Mouse (Mus musculus): ENCODE measurements around the gene Slc35g1. TPM values are rescaled to one million over a fixed set of nuclear protein-coding genes. Genes with fewer than 3 reads are reported as not detected.

Slc35g1 gene
- polyA plus RNA-seq, 1 experiment from 2014 or later, result 8.9 TPM

GRCm38 (mm10) chr19:38429269-38429668 lies 33.5 kb downstream of the Slc35g1 start:
- Histone ChIP-seq H3K27ac (ENCODE audit: low read length) (no peak overlapping the region), H3K9me3 (ENCODE audit: control insufficient read depth, low read depth, low read length) (no peaks in the 10 kb centered on the region), H3K27me3 (ENCODE audit: control insufficient read depth, insufficient read depth, low read length) (no peaks in the 10 kb centered on the region), H3K9ac (replicated peaks; ENCODE audit: low read depth, low read length) (no peak overlapping the region), H3K4me3 (ENCODE audit: low read depth, low read length) (no peak overlapping the region), H3K4me1 (ENCODE audit: control insufficient read depth, insufficient read depth, low read length) (no peaks in the 10 kb centered on the region), H3K4me2 (replicated peaks; ENCODE audit: low read depth, low read length) (no peak overlapping the region), H3K36me3 (ENCODE audit: control insufficient read depth, insufficient read depth, low read length) (no peaks in the 10 kb centered on the region)
- WGBS, result 51% methylated on average over 5 of the region's 5 CpGs
- ATAC-seq (ENCODE audit: insufficient number of reproducible peaks, insufficient read depth, low FRiP score, low read depth), result no peak

DNA sequence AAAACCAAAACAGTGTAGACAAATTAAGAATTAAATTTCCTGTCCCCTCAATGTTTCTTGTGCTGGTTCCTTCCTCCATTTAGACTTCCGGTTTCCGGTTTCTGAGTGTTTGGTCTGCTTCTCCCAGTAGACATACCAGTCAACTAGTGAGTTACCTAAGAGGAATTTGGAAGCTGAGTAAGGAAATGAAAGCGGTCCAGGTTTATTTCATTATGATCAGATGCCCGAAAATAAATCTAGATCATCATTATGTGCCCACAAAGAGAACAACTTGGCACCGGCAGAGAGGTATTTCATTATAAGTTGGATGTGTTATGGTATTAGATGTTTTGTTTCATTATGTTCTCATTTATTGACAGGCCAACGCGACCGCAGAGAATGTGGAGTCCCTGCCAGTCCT lies 34.7 kb downstream of the Slc35g1 start:
- no peak overlapping the region for H3K4me2 ChIP-seq (replicated peaks; ENCODE audit: low read depth, low read length)
- no peaks in the 10 kb centered on the region for H3K9me3 ChIP-seq (ENCODE audit: control insufficient read depth, low read depth, low read length)
- H3K27me3 ChIP-seq (ENCODE audit: control insufficient read depth, insufficient read depth, low read length), result no peaks in the 10 kb centered on the region
- H3K4me3 ChIP-seq (ENCODE audit: low read depth, low read length), result no peak overlapping the region
- H3K9ac ChIP-seq (replicated peaks; ENCODE audit: low read depth, low read length), result no peak overlapping the region
- no peak overlapping the region for H3K27ac ChIP-seq (ENCODE audit: low read length)
- 88% methylated on average over 8 of the region's 8 CpGs for WGBS
- H3K36me3 ChIP-seq (ENCODE audit: control insufficient read depth, insufficient read depth, low read length), result no peaks in the 10 kb centered on the region
- H3K4me1 ChIP-seq (ENCODE audit: control insufficient read depth, insufficient read depth, low read length), result no peaks in the 10 kb centered on the region
- ATAC-seq (ENCODE audit: insufficient number of reproducible peaks, insufficient read depth, low FRiP score, low read depth), result no peak

DNA sequence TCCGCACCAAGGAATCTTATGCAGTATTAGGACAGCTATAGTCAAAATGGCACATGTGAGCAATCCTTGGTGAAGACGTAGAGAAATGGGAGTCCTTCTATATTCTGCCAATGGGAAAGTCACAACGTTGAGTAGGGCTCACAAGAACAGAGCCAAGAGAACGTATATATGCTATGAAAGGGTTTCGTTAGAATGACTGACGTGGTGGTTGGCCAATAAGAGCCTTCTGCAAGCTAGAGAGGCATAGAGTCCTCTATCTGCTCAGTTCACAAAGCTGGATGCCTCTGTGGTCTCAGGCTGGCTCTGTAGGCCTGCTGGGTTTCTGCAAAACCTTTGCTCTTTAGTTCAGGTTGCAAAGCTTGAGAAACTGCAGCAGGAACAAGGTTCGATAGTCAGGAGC lies 35.5 kb downstream of the Slc35g1 start:
- Histone ChIP-seq H3K9ac (replicated peaks; ENCODE audit: low read depth, low read length) (no peak overlapping the region), H3K4me3 (ENCODE audit: low read depth, low read length) (no peak overlapping the region), H3K9me3 (ENCODE audit: control insufficient read depth, low read depth, low read length) (no peaks in the 10 kb centered on the region), H3K27ac (ENCODE audit: low read length) (no peak overlapping the region), H3K27me3 (ENCODE audit: control insufficient read depth, insufficient read depth, low read length) (no peaks in the 10 kb centered on the region), H3K36me3 (ENCODE audit: control insufficient read depth, insufficient read depth, low read length) (no peaks in the 10 kb centered on the region), H3K4me1 (ENCODE audit: control insufficient read depth, insufficient read depth, low read length) (no peaks in the 10 kb centered on the region), H3K4me2 (replicated peaks; ENCODE audit: low read depth, low read length) (no peak overlapping the region)
- ATAC-seq (ENCODE audit: insufficient number of reproducible peaks, insufficient read depth, low FRiP score, low read depth), result no peak
- WGBS, result 79% methylated on average over 7 of the region's 7 CpGs

DNA sequence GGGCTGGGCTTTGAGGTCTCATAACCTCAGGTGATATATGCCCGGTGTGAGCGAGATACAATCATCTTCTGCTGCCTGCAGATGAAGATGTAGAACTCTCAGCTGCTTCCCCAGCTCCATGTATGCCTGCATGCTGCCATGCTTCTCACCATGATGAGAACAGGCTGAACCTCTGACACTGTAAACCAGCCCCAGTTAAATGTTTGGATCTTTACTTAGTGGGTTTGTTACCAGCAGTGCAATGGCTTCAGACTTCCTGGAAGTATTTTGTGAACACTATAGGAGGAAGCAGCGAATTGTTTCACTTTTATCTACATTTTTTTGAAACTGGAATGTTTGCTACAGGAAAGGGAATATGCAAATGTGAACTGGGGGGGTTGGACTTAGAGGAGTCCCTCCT lies 36.2 kb downstream of the Slc35g1 start:
- 70% methylated on average over 3 of the region's 3 CpGs for WGBS
- Histone ChIP-seq H3K4me1 (ENCODE audit: control insufficient read depth, insufficient read depth, low read length) (no peaks in the 10 kb centered on the region), H3K9me3 (ENCODE audit: control insufficient read depth, low read depth, low read length) (no peaks in the 10 kb centered on the region), H3K4me3 (ENCODE audit: low read depth, low read length) (no peak overlapping the region), H3K9ac (replicated peaks; ENCODE audit: low read depth, low read length) (no peak overlapping the region), H3K27ac (ENCODE audit: low read length) (no peak overlapping the region), H3K27me3 (ENCODE audit: control insufficient read depth, insufficient read depth, low read length) (no peaks in the 10 kb centered on the region), H3K36me3 (ENCODE audit: control insufficient read depth, insufficient read depth, low read length) (no peaks in the 10 kb centered on the region), H3K4me2 (replicated peaks; ENCODE audit: low read depth, low read length) (no peak overlapping the region)
- no peak for ATAC-seq (ENCODE audit: insufficient number of reproducible peaks, insufficient read depth, low FRiP score, low read depth)

GRCm38 (mm10) chr19:38433381-38433780 lies 37.6 kb downstream of the Slc35g1 start:
- no peak for ATAC-seq (ENCODE audit: insufficient number of reproducible peaks, insufficient read depth, low FRiP score, low read depth)
- H3K4me2 ChIP-seq (replicated peaks; ENCODE audit: low read depth, low read length), result no peak overlapping the region
- no peaks in the 10 kb centered on the region for H3K27me3 ChIP-seq (ENCODE audit: control insufficient read depth, insufficient read depth, low read length)
- no peaks in the 10 kb centered on the region for H3K36me3 ChIP-seq (ENCODE audit: control insufficient read depth, insufficient read depth, low read length)
- WGBS, result 89% methylated on average over 2 of the region's 2 CpGs
- H3K9ac ChIP-seq (replicated peaks; ENCODE audit: low read depth, low read length), result no peak overlapping the region
- no peak overlapping the region for H3K27ac ChIP-seq (ENCODE audit: low read length)
- H3K9me3 ChIP-seq (ENCODE audit: control insufficient read depth, low read depth, low read length), result no peaks in the 10 kb centered on the region
- no peaks in the 10 kb centered on the region for H3K4me1 ChIP-seq (ENCODE audit: control insufficient read depth, insufficient read depth, low read length)
- H3K4me3 ChIP-seq (ENCODE audit: low read depth, low read length), result no peak overlapping the region

DNA sequence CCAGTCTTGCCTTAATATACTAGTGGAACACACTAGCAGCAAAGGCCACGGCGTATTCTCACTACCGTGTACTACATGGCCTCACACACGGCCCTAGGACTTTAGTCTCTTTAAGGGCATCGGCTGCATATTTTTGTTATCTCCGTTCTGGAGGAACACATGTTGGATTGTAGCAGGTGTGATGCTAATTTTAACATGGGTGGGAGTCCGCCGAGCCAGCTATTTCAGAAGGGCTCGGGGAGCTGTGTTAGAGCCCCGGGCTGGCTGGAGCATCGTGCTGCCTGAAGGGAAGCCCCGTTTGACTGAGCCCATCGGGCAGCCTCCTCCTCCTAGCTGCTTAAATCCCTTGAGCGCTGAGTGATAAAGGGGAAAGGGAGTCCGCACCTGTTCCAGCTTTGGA lies 39.4 kb downstream of the Slc35g1 start:
- Histone ChIP-seq H3K9ac (replicated peaks; ENCODE audit: low read depth, low read length) (no peak overlapping the region), H3K4me3 (ENCODE audit: low read depth, low read length) (no peak overlapping the region), H3K36me3 (ENCODE audit: control insufficient read depth, insufficient read depth, low read length) (no peaks in the 10 kb centered on the region), H3K27me3 (ENCODE audit: control insufficient read depth, insufficient read depth, low read length) (no peaks in the 10 kb centered on the region), H3K9me3 (ENCODE audit: control insufficient read depth, low read depth, low read length) (no peaks in the 10 kb centered on the region), H3K4me1 (ENCODE audit: control insufficient read depth, insufficient read depth, low read length) (no peaks in the 10 kb centered on the region), H3K27ac (ENCODE audit: low read length) (no peak overlapping the region), H3K4me2 (replicated peaks; ENCODE audit: low read depth, low read length) (no peak overlapping the region)
- 90% methylated on average over 15 of the region's 15 CpGs for WGBS
- ATAC-seq (ENCODE audit: insufficient number of reproducible peaks, insufficient read depth, low FRiP score, low read depth), result no peak

GRCm38 (mm10) chr19:38441860-38442259 lies 46.1 kb downstream of the Slc35g1 start:
- H3K27me3 ChIP-seq (ENCODE audit: control insufficient read depth, insufficient read depth, low read length), result no peaks in the 10 kb centered on the region
- WGBS, result 54% methylated on average over 8 of the region's 8 CpGs
- no peak overlapping the region for H3K4me2 ChIP-seq (replicated peaks; ENCODE audit: low read depth, low read length)
- no peaks in the 10 kb centered on the region for H3K9me3 ChIP-seq (ENCODE audit: control insufficient read depth, low read depth, low read length)
- H3K36me3 ChIP-seq (ENCODE audit: control insufficient read depth, insufficient read depth, low read length), result no peaks in the 10 kb centered on the region
- no peak overlapping the region for H3K9ac ChIP-seq (replicated peaks; ENCODE audit: low read depth, low read length)
- no peak overlapping the region for H3K4me3 ChIP-seq (ENCODE audit: low read depth, low read length)
- H3K4me1 ChIP-seq (ENCODE audit: control insufficient read depth, insufficient read depth, low read length), result no peaks in the 10 kb centered on the region
- no peak for ATAC-seq (ENCODE audit: insufficient number of reproducible peaks, insufficient read depth, low FRiP score, low read depth)
- no peak overlapping the region for H3K27ac ChIP-seq (ENCODE audit: low read length)

- Histone ChIP-seq H3K36me3 (ENCODE audit: control insufficient read depth, insufficient read depth, low read length) (no peaks in the 10 kb centered on the region), H3K9me3 (ENCODE audit: control insufficient read depth, low read depth, low read length) (no peaks in the 10 kb centered on the region), H3K4me1 (ENCODE audit: control insufficient read depth, insufficient read depth, low read length) (no peaks in the 10 kb centered on the region), H3K27ac (ENCODE audit: low read length) (no peak overlapping the region), H3K9ac (replicated peaks; ENCODE audit: low read depth, low read length) (no peak overlapping the region), H3K4me2 (replicated peaks; ENCODE audit: low read depth, low read length) (no peak overlapping the region), H3K27me3 (ENCODE audit: control insufficient read depth, insufficient read depth, low read length) (no peaks in the 10 kb centered on the region), H3K4me3 (ENCODE audit: low read depth, low read length) (no peak overlapping the region)
- ATAC-seq (ENCODE audit: insufficient number of reproducible peaks, insufficient read depth, low FRiP score, low read depth), result no peak
- WGBS, result 61% methylated on average over 5 of the region's 5 CpGs
These were observed 50.0 kb downstream of the Slc35g1 start for GRCm38 (mm10) chr19:38445758-38446157.

Data from stomach, embryonic 14.5 days (tissue).